Mouse (Mus musculus) ES-E14 (cell line): ENCODE measurements around the gene Birc5.

Source experiments
- MAFK ChIP-seq: IDR thresholded peaks from 2 replicates; pipeline ENCODE4 v1.6.1; 2014; ENCODE audit warnings: mild to moderate bottlenecking, low read depth, low read length, inconsistent platforms; ENCODE audit not compliant: insufficient read depth
- ZC3H11A ChIP-seq: IDR thresholded peaks from 2 replicates; pipeline ENCODE4 v1.6.1; 2012; ENCODE audit warnings: low read depth, mild to moderate bottlenecking, inconsistent platforms, low read length, borderline replicate concordance
- ZNF384 ChIP-seq: IDR thresholded peaks from 2 replicates; pipeline ENCODE4 v1.6.1; 2012; ENCODE audit warnings: low read depth, low read length, inconsistent platforms

DNA sequence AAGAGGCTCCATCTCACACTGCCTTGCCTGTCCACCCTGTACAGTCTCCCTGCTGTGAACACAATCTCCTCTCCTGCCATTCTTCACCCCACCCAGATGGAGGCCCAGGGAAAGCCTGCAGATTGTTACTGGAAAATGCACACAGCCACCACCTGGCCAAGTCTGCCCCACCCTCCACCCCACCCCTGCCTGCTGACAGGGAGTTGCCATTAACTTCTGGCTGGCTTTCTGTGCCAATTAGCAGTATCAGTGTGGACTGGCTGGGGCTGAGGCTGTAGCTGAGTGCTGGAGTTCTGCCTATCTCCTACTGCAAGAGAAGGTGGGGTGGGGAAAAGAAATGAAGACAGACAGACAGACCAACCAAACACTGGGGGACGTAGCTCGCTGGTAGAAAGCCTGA lies 10.5 kb upstream of the Birc5 start:
- no peak for TF ChIP-seq MAFK
- no peak for TF ChIP-seq ZNF384
- TF ChIP-seq ZC3H11A = no peak
